17 mouse cellular contexts compared by ENCODE assay signal in genomic region chr4:152816139-152816757, GRCm38 (mm10).
DNase-seq lines count a peak whose midpoint lies in the region; ATAC-seq and TF ChIP-seq lines count a peak whose summit lies in the region.
"Had no signal": no experiment of that assay in that cellular context is flagged by ENCODE, and none has a peak within 500 bp of the region (broad histone marks: within the 10 kb centered on the region; RNA-seq: fewer than 3 reads in every experiment).

No protein-coding gene starts in this region.

- no peak overlapping the region for H3K4me3 ChIP-seq in cerebellum, adult 2 months (replicated peaks; ENCODE audit: insufficient read depth, low read depth, low read length)
- H3K4me3 ChIP-seq: gastrocnemius, adult 2 months; heart, embryonic 13.5 days; hindbrain, embryonic 15.5 days; limb, embryonic 10.5 days; liver, embryonic 15.5 days; midbrain, embryonic 13.5 days had no signal

- no peak for TF ChIP-seq CTCF in cerebellum, adult 2 months (IDR thresholded peaks at IDR 0.05; ENCODE audit: borderline replicate concordance, insufficient read depth, low read depth, low read length)

- no peak for ATAC-seq in cerebellum, adult (ENCODE audit: insufficient number of reproducible peaks, low FRiP score, low TSS enrichment)
- ATAC-seq: midbrain, embryonic 13.5 days; Patski had no signal

- H3K27ac ChIP-seq in cerebellum, adult 2 months (ENCODE audit: insufficient read depth, low read length), result no peak overlapping the region
- H3K27ac ChIP-seq: gastrocnemius, adult 2 months; heart, embryonic 13.5 days; hindbrain, embryonic 15.5 days; limb, embryonic 10.5 days; liver, embryonic 15.5 days; midbrain, embryonic 13.5 days had no signal

- H3K4me1 ChIP-seq in cerebellum, adult 2 months (ENCODE audit: control insufficient read depth, insufficient read depth, low read length), result no peaks in the 10 kb centered on the region
- H3K4me1 ChIP-seq: heart, embryonic 13.5 days; liver, embryonic 15.5 days; midbrain, embryonic 13.5 days had no signal

- TF ChIP-seq POLR2A in cerebellum, adult 2 months (IDR thresholded peaks at IDR 0.05; ENCODE audit: borderline replicate concordance, insufficient read depth, low read length), result no peak

- intact Hi-C loops in left cerebral cortex, postnatal 36 days (cut with DNase I), result no loop called here

- 69% methylated on average over 17 of the region's 17 CpGs for WGBS in cerebellum, adult 2 months

- no peaks in the 10 kb centered on the region for H3K27me3 ChIP-seq in cerebellum, adult 2 months (ENCODE audit: control insufficient read depth, insufficient read depth, low read length)
- H3K27me3 ChIP-seq: CH12.LX; heart, embryonic 13.5 days; hindbrain, embryonic 15.5 days; liver, embryonic 15.5 days; midbrain, embryonic 13.5 days; Patski had no signal

- DNase-seq in layer of hippocampus, adult 11-12 months (ENCODE audit: low spot score), result peak; percentile 34
- DNase-seq in layer of hippocampus, postnatal 25 days (ENCODE audit: extremely low spot score in 1 of 2, low spot score in 1 of 2), result no peak
- peak; percentile 8 to 72 for DNase-seq in frontal cortex, adult 2 months (ENCODE audit: extremely low spot score in 1 of 2, low spot score in 1 of 2)
- DNase-seq in kidney, postnatal 4 days, result peak; percentile 35 to 44
- peak; percentile 39 to 62 for DNase-seq in left cerebral cortex, postnatal 36 days (ENCODE audit: low spot score in 2 of 2)
- DNase-seq in cerebellum, adult 2 months, result no peak
- no peak for DNase-seq in thymus, adult 18-20 months
- DNase-seq: adrenal gland, postnatal 10 days; gastrocnemius, adult 2 months had no signal

Comparison
In these comparisons a context has a peak if more than half of its experiments do, and no peak if none do; other contexts are left out.
1. DNase-seq: peak in layer of hippocampus, adult 11-12 months (single experiment), frontal cortex, adult 2 months (2 of 2), kidney, postnatal 4 days (2 of 2) and left cerebral cortex, postnatal 36 days (2 of 2); none in layer of hippocampus, postnatal 25 days (0 of 2), cerebellum, adult 2 months (0 of 2) and thymus, adult 18-20 months (0 of 2).